25 mouse cellular contexts compared by ENCODE assay signal in the genomic region with DNA sequence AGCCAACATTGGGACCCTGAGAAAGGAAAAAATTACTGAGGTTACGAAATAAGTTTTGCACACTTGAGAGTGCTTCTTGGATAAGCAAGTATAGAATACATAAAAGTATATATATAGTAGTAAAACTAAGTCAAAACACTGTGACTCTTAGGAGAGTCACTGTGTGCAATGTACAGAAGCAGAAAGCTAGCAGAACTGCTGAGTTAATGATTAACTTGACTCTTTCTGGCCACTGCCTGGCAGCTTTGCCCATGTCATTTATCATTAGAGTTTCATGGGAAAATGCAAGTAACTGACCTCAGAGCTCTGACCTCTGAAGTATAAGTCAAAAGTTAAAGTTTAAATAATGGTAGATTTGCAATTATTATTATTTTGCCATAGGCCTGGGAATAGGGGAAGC. TPM values are rescaled to one million over a fixed set of nuclear protein-coding genes. Genes with fewer than 3 reads are reported as not detected.
A peak's percentile ranks its signal among the peaks of the same experiment; 100 is the strongest.
DNase-seq lines count a peak whose midpoint lies in the region; ATAC-seq and TF ChIP-seq lines count a peak whose summit lies in the region.
"Had no signal": no experiment of that assay in that cellular context is flagged by ENCODE, and none has a peak within 500 bp of the region (broad histone marks: within the 10 kb centered on the region; RNA-seq: fewer than 3 reads in every experiment).

No protein-coding gene starts in this region.

- H3K4me3 ChIP-seq in lung, postnatal 0 days (ENCODE audit: low read depth, low read length): no peak overlapping the region
- H3K4me3 ChIP-seq in kidney, adult 2 months (ENCODE audit: insufficient read depth, low read depth, low read length): no peak overlapping the region
- no peak overlapping the region for H3K4me3 ChIP-seq in liver, postnatal 0 days (ENCODE audit: low read depth, low read length)
- no peak overlapping the region for H3K4me3 ChIP-seq in forebrain, embryonic 13.5 days
- H3K4me3 ChIP-seq: embryonic facial prominence, embryonic 10.5 days; heart, embryonic 13.5 days; lung, embryonic 15.5 days; midbrain, embryonic 10.5 days; neural tube, embryonic 15.5 days had no signal

- TF ChIP-seq CTCF in lung, postnatal 0 days (IDR thresholded peaks at IDR 0.05): no peak
- TF ChIP-seq CTCF in kidney, adult 2 months (conservative IDR thresholded peaks at IDR 0.05; ENCODE audit: insufficient read depth, insufficient read length, low read depth, low read length): no peak
- no peak for TF ChIP-seq CTCF in liver, postnatal 0 days (IDR thresholded peaks at IDR 0.05; ENCODE audit: low read depth)

- H3K4me2 ChIP-seq in lung, postnatal 0 days (replicated peaks; ENCODE audit: low read depth, low read length): no peak overlapping the region
- no peak overlapping the region for H3K4me2 ChIP-seq in liver, postnatal 0 days (ENCODE audit: low read depth, low read length)
- H3K4me2 ChIP-seq in forebrain, embryonic 13.5 days: no peak overlapping the region
- H3K4me2 ChIP-seq: heart, embryonic 13.5 days; hindbrain, embryonic 14.5 days; lung, embryonic 15.5 days; neural tube, embryonic 15.5 days had no signal

- H3K4me1 ChIP-seq in lung, postnatal 0 days (ENCODE audit: insufficient read depth, low read depth, low read length): no peaks in the 10 kb centered on the region
- H3K4me1 ChIP-seq in kidney, adult 2 months (ENCODE audit: control insufficient read depth, insufficient read depth, low read length): peaks cover 3% of the 10 kb centered on the region; the same call in 1 of the 2 replicates
- peaks cover 4% of the 10 kb centered on the region; the same call in 1 of the 2 replicates for H3K4me1 ChIP-seq in liver, postnatal 0 days (ENCODE audit: insufficient read depth)
- no peaks in the 10 kb centered on the region for H3K4me1 ChIP-seq in forebrain, embryonic 13.5 days
- H3K4me1 ChIP-seq: embryonic facial prominence, embryonic 10.5 days; heart, embryonic 13.5 days; lung, embryonic 15.5 days; midbrain, embryonic 10.5 days; neural tube, embryonic 15.5 days had no signal

- H3K27me3 ChIP-seq in lung, postnatal 0 days (replicated peaks; ENCODE audit: insufficient read depth, low read length): no peaks in the 10 kb centered on the region
- H3K27me3 ChIP-seq in kidney, adult 2 months (replicated peaks; ENCODE audit: control insufficient read depth, insufficient read depth, low read length): no peaks in the 10 kb centered on the region
- H3K27me3 ChIP-seq in liver, postnatal 0 days (ENCODE audit: insufficient read depth, low read length): no peaks in the 10 kb centered on the region
- no peaks in the 10 kb centered on the region for H3K27me3 ChIP-seq in forebrain, embryonic 13.5 days
- H3K27me3 ChIP-seq: CH12.LX; heart, embryonic 13.5 days; lung, embryonic 15.5 days; neural tube, embryonic 15.5 days had no signal

- H3K27ac ChIP-seq in lung, postnatal 0 days (ENCODE audit: low read length): no peak overlapping the region
- no peak overlapping the region for H3K27ac ChIP-seq in kidney, adult 2 months (ENCODE audit: insufficient read depth, low read depth, low read length)
- H3K27ac ChIP-seq in liver, postnatal 0 days (ENCODE audit: low read depth): peak overlapping the region; percentile 55
- no peak overlapping the region for H3K27ac ChIP-seq in forebrain, embryonic 13.5 days
- H3K27ac ChIP-seq: embryonic facial prominence, embryonic 10.5 days; heart, embryonic 13.5 days; hindbrain, embryonic 14.5 days; lung, embryonic 15.5 days; midbrain, embryonic 10.5 days; neural tube, embryonic 15.5 days had no signal

- no peak for ATAC-seq in lung, postnatal 0 days
- ATAC-seq in liver, postnatal 0 days: peak; percentile 69
- ATAC-seq in forebrain, embryonic 13.5 days: no peak
- ATAC-seq: forebrain, postnatal 0 days; inflammation-experienced regulatory T-cells, adult 6 months; midbrain, embryonic 16.5 days; Patski had no signal

- no peak overlapping the region for H3K9ac ChIP-seq in lung, postnatal 0 days (replicated peaks; ENCODE audit: low read depth)
- no peak overlapping the region for H3K9ac ChIP-seq in liver, postnatal 0 days (replicated peaks)
- no peak overlapping the region for H3K9ac ChIP-seq in forebrain, embryonic 13.5 days
- H3K9ac ChIP-seq: forebrain, postnatal 0 days; heart, embryonic 13.5 days; hindbrain, embryonic 14.5 days; lung, embryonic 15.5 days; neural tube, embryonic 15.5 days had no signal

- DNase-seq in lung, postnatal 0 days (ENCODE audit: low spot score): peak; percentile 37
- DNase-seq in lung, postnatal 14 days: no peak
- DNase-seq in kidney, adult 2 months: peak; percentile 82
- DNase-seq in kidney, postnatal 10 days: peak; percentile 10
- no peak for DNase-seq in liver, postnatal 0 days
- no peak for DNase-seq in natural killer cell, adult 2 months (ENCODE audit: low spot score in 2 of 2)
- DNase-seq in layer of hippocampus, adult 18-20 months (ENCODE audit: low spot score in 2 of 2): no peak
- DNase-seq: adrenal gland, postnatal 36 days; B cell, adult 2 months; cerebellum, adult 9-11 months; forebrain, postnatal 0 days; gastrocnemius, postnatal 25 days; heart, adult 18-20 months had no signal

- no peak for TF ChIP-seq POLR2A in kidney, adult 2 months (IDR thresholded peaks at IDR 0.05; ENCODE audit: low read depth, low read length)

- no peak for TF ChIP-seq EP300 in lung, postnatal 0 days (IDR thresholded peaks at IDR 0.05)
- TF ChIP-seq EP300 in liver, postnatal 0 days (IDR thresholded peaks at IDR 0.05; ENCODE audit: low read depth): no peak

- 69% methylated on average over 1 of the region's 1 CpGs for WGBS in lung, postnatal 0 days
- 55% methylated on average over 1 of the region's 1 CpGs for WGBS in kidney, adult 2 months
- 58% methylated on average over 1 of the region's 1 CpGs for WGBS in liver, postnatal 0 days (ENCODE audit: insufficient replicate concordance)
- WGBS in forebrain, embryonic 13.5 days: 94% methylated on average over 1 of the region's 1 CpGs

- H3K9me3 ChIP-seq in lung, postnatal 0 days (ENCODE audit: low read length): no peaks in the 10 kb centered on the region
- H3K9me3 ChIP-seq in liver, postnatal 0 days (ENCODE audit: low read length): no peaks in the 10 kb centered on the region
- H3K9me3 ChIP-seq in forebrain, embryonic 13.5 days (replicated peaks): no peaks in the 10 kb centered on the region; the same call in 1 of the 2 replicates
- H3K9me3 ChIP-seq: lung, embryonic 15.5 days; neural tube, embryonic 15.5 days had no signal

- no peaks in the 10 kb centered on the region for H3K36me3 ChIP-seq in lung, postnatal 0 days (ENCODE audit: insufficient read depth, low read length)
- H3K36me3 ChIP-seq in kidney, adult 2 months (ENCODE audit: control insufficient read depth, insufficient read depth, low read length): no peaks in the 10 kb centered on the region
- H3K36me3 ChIP-seq in liver, postnatal 0 days (replicated peaks; ENCODE audit: insufficient read depth, low read length): no peaks in the 10 kb centered on the region
- no peaks in the 10 kb centered on the region; the same call in 1 of the 2 replicates for H3K36me3 ChIP-seq in forebrain, embryonic 13.5 days (ENCODE audit: poor library complexity, severe bottlenecking)
- H3K36me3 ChIP-seq: G1E; lung, embryonic 15.5 days had no signal

RNA-seq across cellular contexts. Expression of a gene that starts 11.8 kb away (rescaled TPM):
- polyA plus RNA-seq in lung, postnatal 0 days (2015; fragmentation: Nextera tagmentation; extraction: Ambion mirVana): 10.9 and 11.1 TPM in 2 replicates
- 0.86 and 1.9 TPM in 2 replicates for polyA plus RNA-seq in kidney, adult 2 months (2012; rRNA removed)
- polyA plus RNA-seq in liver, postnatal 0 days (2015; fragmentation: Nextera tagmentation; extraction: Ambion mirVana): 4.9 and 5.5 TPM in 2 replicates
- total RNA-seq in layer of hippocampus, adult 18-20 months (2021): 1 to 10 TPM; 6.2 to 6.5 TPM
- 15.0 and 15.5 TPM in 2 replicates for polyA plus RNA-seq in forebrain, embryonic 13.5 days (2015; fragmentation: Nextera tagmentation; extraction: Ambion mirVana)

RNA-seq across cellular contexts. Expression of a gene that starts 25.0 kb away (rescaled TPM):
- polyA plus RNA-seq in lung, postnatal 0 days (2015; fragmentation: Nextera tagmentation; extraction: Ambion mirVana): 10.5 and 11.6 TPM in 2 replicates
- 0.37 and 0.56 TPM in 2 replicates for polyA plus RNA-seq in kidney, adult 2 months (2012; rRNA removed)
- polyA plus RNA-seq in liver, postnatal 0 days (2015; fragmentation: Nextera tagmentation; extraction: Ambion mirVana): 3.0 and 4.5 TPM in 2 replicates
- 1 to 10 TPM; 4.7 to 5.9 TPM for total RNA-seq in layer of hippocampus, adult 18-20 months (2021)
- 10.7 and 12.1 TPM in 2 replicates for polyA plus RNA-seq in forebrain, embryonic 13.5 days (2015; fragmentation: Nextera tagmentation; extraction: Ambion mirVana)

RNA-seq across cellular contexts. Expression of a gene that starts 45.6 kb away (rescaled TPM):
- 10.0 and 11.0 TPM in 2 replicates for polyA plus RNA-seq in lung, postnatal 0 days (2015; fragmentation: Nextera tagmentation; extraction: Ambion mirVana)
- 0.46 and 0.69 TPM in 2 replicates for polyA plus RNA-seq in kidney, adult 2 months (2012; rRNA removed)
- 3.8 and 4.4 TPM in 2 replicates for polyA plus RNA-seq in liver, postnatal 0 days (2015; fragmentation: Nextera tagmentation; extraction: Ambion mirVana)
- total RNA-seq in layer of hippocampus, adult 18-20 months (2021): 1 to 10 TPM; 2.9 to 3.6 TPM
- polyA plus RNA-seq in forebrain, embryonic 13.5 days (2015; fragmentation: Nextera tagmentation; extraction: Ambion mirVana): 6.6 and 7.3 TPM in 2 replicates

RNA-seq across cellular contexts. Expression of a gene that starts 48.8 kb away (rescaled TPM):
- 3.1 and 3.3 TPM in 2 replicates for polyA plus RNA-seq in lung, postnatal 0 days (2015; fragmentation: Nextera tagmentation; extraction: Ambion mirVana)
- polyA plus RNA-seq in kidney, adult 2 months (2012; rRNA removed): 3.1 and 3.5 TPM in 2 replicates
- polyA plus RNA-seq in liver, postnatal 0 days (2015; fragmentation: Nextera tagmentation; extraction: Ambion mirVana): 10.0 and 10.5 TPM in 2 replicates
- total RNA-seq in layer of hippocampus, adult 18-20 months (2021): 1 to 10 TPM; 1.4 to 1.5 TPM
- 2.4 and 2.6 TPM in 2 replicates for polyA plus RNA-seq in forebrain, embryonic 13.5 days (2015; fragmentation: Nextera tagmentation; extraction: Ambion mirVana)
- polyA plus RNA-seq: Patski had no signal

RNA-seq across cellular contexts. Expression of a gene that starts 55.2 kb away (rescaled TPM):
- 16.8 and 19.2 TPM in 2 replicates for polyA plus RNA-seq in lung, postnatal 0 days (2015; fragmentation: Nextera tagmentation; extraction: Ambion mirVana)
- polyA plus RNA-seq in kidney, adult 2 months (2012; rRNA removed): 7.2 and 7.7 TPM in 2 replicates
- polyA plus RNA-seq in liver, postnatal 0 days (2015; fragmentation: Nextera tagmentation; extraction: Ambion mirVana): 6.3 and 7.1 TPM in 2 replicates
- total RNA-seq in layer of hippocampus, adult 18-20 months (2021): 10 to 100 TPM; 16.9 to 17.5 TPM
- polyA plus RNA-seq in forebrain, embryonic 13.5 days (2015; fragmentation: Nextera tagmentation; extraction: Ambion mirVana): 29.2 and 32.1 TPM in 2 replicates

Comparison
In these comparisons a context has a peak if more than half of its experiments do, and no peak if none do; other contexts are left out.
1. DNase-seq: peak in lung, postnatal 0 days (single experiment), kidney, adult 2 months (single experiment) and kidney, postnatal 10 days (single experiment); none in lung, postnatal 14 days (single experiment), liver, postnatal 0 days (single experiment), natural killer cell, adult 2 months (0 of 2) and layer of hippocampus, adult 18-20 months (0 of 2).